Mouse (Mus musculus) liver, embryonic 13.5 days (tissue): ENCODE results near the gene Sdad1. TPM values are rescaled to one million over a fixed set of nuclear protein-coding genes. Genes with fewer than 3 reads are reported as not detected.

Experiments
- ATAC-seq: fragments of 200-750 bp; cut with Nextera tagmentation; 2 replicates; pipeline ENCODE4 v1.8.0; 2017; ENCODE audit warnings: low read depth, mild to moderate bottlenecking, moderate number of reproducible peaks, moderate library complexity
- DNase-seq: peaks from one replicate; pipeline ENCODE4 v3.0.0; 2022
- H3K27ac ChIP-seq: fragments of 300-500 bp; sonication (generic); 2 replicates; pipeline ENCODE4 v1.5.1; 2015; ENCODE audit warnings: moderate library complexity, mild to moderate bottlenecking, inconsistent platforms
- H3K27me3 ChIP-seq: fragments of 300-500 bp; sonication (generic); 2 replicates; pipeline ENCODE4 v1.6.1; 2015; ENCODE audit warnings: mild to moderate bottlenecking, inconsistent platforms
- H3K36me3 ChIP-seq: fragments of 300-500 bp; sonication (generic); 2 replicates; pipeline ENCODE4 v1.6.1; 2015; ENCODE audit warnings: mild to moderate bottlenecking, inconsistent platforms
- H3K4me1 ChIP-seq: fragments of 300-500 bp; sonication (generic); replicated peaks from 2 replicates; pipeline ENCODE4 v1.6.1; 2015; ENCODE audit warnings: inconsistent platforms
- H3K4me2 ChIP-seq: fragments of 300-500 bp; sonication (generic); 2 replicates; pipeline ENCODE4 v1.6.1; 2015; ENCODE audit warnings: inconsistent platforms, mild to moderate bottlenecking, moderate library complexity
- H3K4me3 ChIP-seq: fragments of 300-500 bp; sonication (generic); replicated peaks from 2 replicates; pipeline ENCODE4 v1.5.1; 2015; ENCODE audit warnings: mild to moderate bottlenecking, inconsistent platforms
- H3K9ac ChIP-seq: fragments of 300-500 bp; sonication (generic); 2 replicates; pipeline ENCODE4 v1.6.1; 2015; ENCODE audit warnings: mild to moderate bottlenecking, inconsistent platforms
- H3K9me3 ChIP-seq: fragments of 300-500 bp; sonication (generic); replicated peaks from 2 replicates; pipeline ENCODE4 v1.6.1; 2016; ENCODE audit warnings: inconsistent platforms
- WGBS: fragments of 180-500 bp; shearing (Covaris S2); methylation state at CpG from one replicate; pipeline ENCODE4 v1.1.7; 2015; ENCODE audit not compliant: insufficient replicate concordance; 5-methylcytosine and 5-hydroxymethylcytosine counted together
- polyA plus RNA-seq: library from polyadenylated mRNA; unstranded; fragments of >200 nt; fragmentation: Nextera tagmentation; extraction: Ambion mirVana; gene quantifications from 2 replicates; pipeline ENCODE4 v1.2.1, GENCODE M21; 2015

The Sdad1 gene
- polyA plus RNA-seq, 1 experiment from 2014 or later = 26.8 TPM

DNA sequence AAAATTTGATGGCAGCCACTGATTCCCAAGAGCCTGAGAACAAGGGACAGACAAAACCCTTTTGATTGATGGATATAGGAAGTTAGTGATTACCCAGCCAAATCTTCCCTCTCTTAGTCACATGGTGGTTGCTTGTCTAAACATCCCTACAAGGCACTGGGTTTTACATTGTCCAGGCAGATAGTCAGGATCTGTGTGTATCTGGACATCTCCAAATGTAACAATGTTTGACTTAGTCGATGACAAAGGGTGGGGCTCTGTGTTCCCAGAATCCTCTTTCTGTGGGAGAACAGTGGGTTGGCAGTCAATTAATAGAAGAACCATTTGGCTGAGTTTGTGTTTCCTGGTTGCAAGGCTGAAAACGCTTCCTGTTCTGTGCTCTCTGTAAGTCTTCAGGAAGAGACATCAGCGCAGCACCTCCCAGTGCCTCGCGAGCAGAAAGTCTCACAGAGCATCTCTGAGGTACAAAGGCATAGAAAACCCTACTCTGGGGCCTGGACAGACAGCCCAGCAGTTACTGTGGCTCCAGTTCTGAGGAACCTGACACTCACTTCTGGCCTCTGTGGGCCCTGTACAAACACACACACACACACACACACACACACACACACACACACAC is 75.2 kb downstream of the Sdad1 start:
- H3K27me3 ChIP-seq = peaks cover 32% of the 10 kb centered on the region
- no peaks in the 10 kb centered on the region for H3K4me1 ChIP-seq
- H3K9me3 ChIP-seq = no peaks in the 10 kb centered on the region
- no peak overlapping the region for H3K4me2 ChIP-seq
- ATAC-seq (no peak), DNase-seq (no peak)
- H3K36me3 ChIP-seq = no peaks in the 10 kb centered on the region
- H3K4me3 ChIP-seq = no peak overlapping the region
- H3K9ac ChIP-seq = no peak overlapping the region
- H3K27ac ChIP-seq = no peak overlapping the region
- 15% methylated on average over 5 of the region's 5 CpGs for WGBS

Other genes with a start within 250 kb of the Sdad1 start
- gene G3bp2, start 226.8 kb downstream of the Sdad1 start, polyA plus RNA-seq = 79.7 and 93.4 TPM in 2 replicates
- gene Uso1, start 172.5 kb downstream of the Sdad1 start, polyA plus RNA-seq = 23.9 and 28.3 TPM in 2 replicates
- not detected in 2 replicates for gene U90926, start 95.1 kb downstream of the Sdad1 start, polyA plus RNA-seq
- 0.15 TPM in 1 of 2 replicates, not detected in the other for gene Ppef2, start 54.2 kb downstream of the Sdad1 start, polyA plus RNA-seq
- 3.6 and 3.9 TPM in 2 replicates for gene Naaa, start 32.3 kb downstream of the Sdad1 start, polyA plus RNA-seq
- 0.05 TPM in 1 of 2 replicates, not detected in the other for gene Cxcl9, start 17.6 kb upstream of the Sdad1 start, polyA plus RNA-seq
- 1.3 and 1.9 TPM in 2 replicates for gene Art3, start 21.3 kb upstream of the Sdad1 start, polyA plus RNA-seq
- gene Cxcl10, start 38.4 kb upstream of the Sdad1 start, polyA plus RNA-seq = 8.4 and 11.5 TPM in 2 replicates
- 39.6 and 45.0 TPM in 2 replicates for gene Nup54, start 124.7 kb upstream of the Sdad1 start, polyA plus RNA-seq
- gene Scarb2, start 196.4 kb upstream of the Sdad1 start, polyA plus RNA-seq = 5.1 and 5.7 TPM in 2 replicates
- 1.3 and 1.6 TPM in 2 replicates for gene Fam47e, start 244.6 kb upstream of the Sdad1 start, polyA plus RNA-seq